Mouse (Mus musculus) gastrocnemius, postnatal 10 days (tissue): ENCODE results near the gene Ank2. TPM values are rescaled to one million over a fixed set of nuclear protein-coding genes. Genes with fewer than 3 reads are reported as not detected.

Experiments
- microRNA-seq, 2 experiments: library from miRNA; unstranded; fragments of <30 nt; microRNA quantifications; one replicate each; pipeline ENCODE4 v1.2.0; 2021
- total RNA-seq, 2 experiments: library from RNA; stranded (reverse); gene quantifications; 2 replicates each; pipeline ENCODE4 v1.2.3; 2021

Gene Ank2
- total RNA-seq, 2 experiments from 2014 or later = 136 to 145 TPM

Small RNAs within 50 kb of the gene (microRNA-seq; reads per million reads assigned to microRNA genes)
- gene Gm44494 (0 reads per million in 2 experiments), gene Mir302a (0 to 0.25 reads per million in 2 experiments), gene Mir302b (0.95 to 1.5 reads per million in 2 experiments), gene Mir302c (0 reads per million in 2 experiments), gene Mir302d (0.50 to 0.95 reads per million in 2 experiments), gene Mir367 (0 reads per million in 2 experiments)

Other genes starting within 250 kb of the Ank2 start
- 10 to 100 TPM; 15.3 to 19.5 TPM for gene Larp7, start 54.0 kb upstream of the Ank2 start, total RNA-seq
- gene Zgrf1, start 54.1 kb upstream of the Ank2 start, total RNA-seq = 1 to 10 TPM; 2.4 to 3.5 TPM
- not detected for gene Neurog2, start 133.8 kb upstream of the Ank2 start, total RNA-seq